Mouse (Mus musculus) forebrain, postnatal 0 days (tissue): Measurements from ENCODE around the gene Tsen15. TPM values are rescaled to one million over a fixed set of nuclear protein-coding genes. Genes with fewer than 3 reads are reported as not detected.
"Not testable (repeated sequence)": the region's sequence is repeated elsewhere in the genome, so short reads cannot be mapped to it uniquely, and the experiment has no call there.

Experiments used
- ATAC-seq: fragments of 200-750 bp; cut with Nextera tagmentation; 2 replicates; pipeline ENCODE4 v1.8.0; 2017; ENCODE audit warnings: mild to moderate bottlenecking, moderate library complexity
- DNase-seq: peaks from one replicate; pipeline ENCODE4 v3.0.0-alpha.2; 2015
- H3K27ac ChIP-seq: fragments of 300-500 bp; sonication (generic); 2 replicates; pipeline ENCODE4 v1.5.1; 2014; ENCODE audit warnings: low read depth, mild to moderate bottlenecking, antibody characterized with exemption, low read length, moderate library complexity, mixed read lengths
- H3K27me3 ChIP-seq: fragments of 300-500 bp; sonication (generic); 2 replicates; pipeline ENCODE4 v1.6.1; 2014; ENCODE audit warnings: mild to moderate bottlenecking, low read length, mixed read lengths; ENCODE audit not compliant: insufficient read depth
- H3K36me3 ChIP-seq: fragments of 300-500 bp; sonication (generic); 2 replicates; pipeline ENCODE4 v1.6.1; 2014; ENCODE audit warnings: mild to moderate bottlenecking, moderate library complexity; ENCODE audit not compliant: insufficient read depth
- H3K4me1 ChIP-seq: fragments of 300-500 bp; sonication (generic); 2 replicates; pipeline ENCODE4 v1.6.1; 2014; ENCODE audit warnings: antibody characterized with exemption; ENCODE audit not compliant: insufficient read depth
- H3K4me2 ChIP-seq: fragments of 300-500 bp; sonication (generic); 2 replicates; pipeline ENCODE4 v1.6.1; 2014; ENCODE audit warnings: low read depth, mild to moderate bottlenecking, moderate library complexity
- H3K4me3 ChIP-seq: fragments of 300-500 bp; sonication (generic); 2 replicates; pipeline ENCODE4 v1.5.1; 2014; ENCODE audit warnings: low read depth, low read length, mixed read lengths
- H3K9ac ChIP-seq: fragments of 300-500 bp; sonication (generic); 2 replicates; pipeline ENCODE4 v1.6.1; 2014; ENCODE audit warnings: mild to moderate bottlenecking
- H3K9me3 ChIP-seq: fragments of 300-500 bp; sonication (generic); 2 replicates; pipeline ENCODE4 v1.6.1; 2016; ENCODE audit warnings: low read length
- CTCF ChIP-seq: sonication (generic); IDR thresholded peaks from 2 replicates; pipeline ENCODE4 v1.5.1; 2016; ENCODE audit warnings: antibody characterized with exemption, control low read depth, low read depth
- WGBS: fragments of 180-500 bp; shearing (Covaris S2); extraction: QIAGEN DNeasy Blood & Tissue Kit; methylation state at CpG from one replicate; pipeline ENCODE4 v1.1.7; 2014; 5-methylcytosine and 5-hydroxymethylcytosine counted together
- polyA plus RNA-seq: library from polyadenylated mRNA; unstranded; fragments of >200 nt; fragmentation: Nextera tagmentation; extraction: Ambion mirVana; gene quantifications from 2 replicates; pipeline ENCODE4 v1.2.1, GENCODE M21; 2015
- total RNA-seq: library from RNA; depleted of rRNA; stranded (reverse); fragments of >200 nt; gene quantifications from 2 replicates; pipeline ENCODE4 v1.2.3, GENCODE M21; 2014

The Tsen15 gene
- total and polyA plus RNA-seq, 2 experiments from 2014 or later = 28.5 to 39.4 TPM

DNA sequence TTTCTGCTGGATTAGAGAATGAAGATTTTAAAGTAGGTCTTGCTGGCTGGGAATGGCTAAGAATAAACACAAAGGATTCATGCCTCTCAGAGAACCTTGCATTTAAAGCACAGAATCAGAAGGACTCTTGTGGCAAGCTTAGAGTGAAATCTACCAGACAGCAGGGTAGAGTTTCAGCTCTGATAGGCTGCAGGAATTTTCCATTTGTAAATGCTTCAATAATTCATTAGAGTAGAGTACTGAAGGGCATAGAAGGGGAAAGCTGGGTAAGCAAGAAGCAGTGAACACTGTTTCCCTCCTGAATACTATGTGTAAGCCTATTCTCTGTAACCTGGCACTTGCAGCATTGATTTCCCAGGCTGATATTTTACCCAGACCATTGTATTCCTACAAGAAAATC, 2.8 kb upstream of the Tsen15 start:
- H3K4me2 ChIP-seq = no peak overlapping the region
- H3K4me3 ChIP-seq = no peak overlapping the region
- no peaks in the 10 kb centered on the region for H3K27me3 ChIP-seq
- H3K4me1 ChIP-seq = no peaks in the 10 kb centered on the region
- no peaks in the 10 kb centered on the region for H3K9me3 ChIP-seq
- H3K9ac ChIP-seq = no peak overlapping the region
- no peaks in the 10 kb centered on the region for H3K36me3 ChIP-seq
- no peak overlapping the region for H3K27ac ChIP-seq
- ATAC-seq (no peak), DNase-seq (no peak)
- no peak for TF ChIP-seq CTCF

DNA sequence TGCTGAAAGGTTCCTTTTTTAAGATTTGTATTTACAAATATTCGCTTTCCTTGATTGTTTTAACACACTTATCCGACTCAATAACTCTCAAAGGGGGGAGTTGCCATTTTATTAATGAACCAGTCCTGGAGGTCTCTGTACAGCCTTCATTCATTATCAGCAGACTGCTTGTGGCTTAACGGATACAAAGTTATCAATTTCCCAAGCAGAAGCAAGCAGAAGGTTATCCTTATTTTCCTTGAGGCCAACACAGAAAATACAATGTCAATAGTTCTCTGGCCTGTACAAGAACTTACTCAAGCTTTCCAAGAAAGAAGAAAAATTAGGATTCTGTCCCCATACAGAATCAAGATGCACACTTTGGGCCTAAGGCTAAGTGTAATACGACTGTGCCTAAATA, 795 bp downstream of the Tsen15 start:
- H3K36me3 ChIP-seq, H3K27me3 ChIP-seq, H3K4me1 ChIP-seq, DNase-seq, ATAC-seq, H3K27ac ChIP-seq, H3K9me3 ChIP-seq: not testable (repeated sequence)
- WGBS = 13% methylated on average over 2 of the region's 4 CpGs
- H3K9ac ChIP-seq = peak overlapping the region; percentile 74
- H3K4me2 ChIP-seq = peak overlapping the region; percentile 72
- H3K4me3 ChIP-seq = peak overlapping the region; percentile 69

DNA sequence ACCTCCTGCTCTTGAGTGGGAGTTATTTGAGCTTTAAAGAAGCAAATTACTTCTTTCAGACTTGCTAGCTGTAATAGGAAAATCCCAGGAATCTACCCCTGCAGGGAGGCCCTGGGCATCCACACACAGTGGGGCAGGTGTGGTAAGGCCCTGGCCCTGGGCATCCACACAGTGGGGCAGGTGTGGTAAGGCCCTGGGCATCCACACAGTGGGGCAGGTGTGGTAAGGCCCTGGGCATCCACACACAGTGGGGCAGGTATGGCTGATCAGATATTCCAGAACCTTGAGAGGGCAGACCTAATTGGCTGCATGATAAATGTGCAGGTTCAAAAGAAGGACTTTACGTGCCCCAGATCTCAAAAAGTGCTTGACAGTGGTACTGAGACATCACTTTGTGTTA, 1.9 kb downstream of the Tsen15 start:
- 94% methylated on average over 1 of the region's 1 CpGs for WGBS
- H3K36me3 ChIP-seq = no peaks in the 10 kb centered on the region
- no peak for DNase-seq
- no peak for TF ChIP-seq CTCF
- H3K4me3 ChIP-seq = no peak overlapping the region
- no peak for ATAC-seq
- H3K27me3 ChIP-seq = no peaks in the 10 kb centered on the region
- no peak overlapping the region for H3K9ac ChIP-seq
- no peak overlapping the region for H3K4me2 ChIP-seq
- H3K4me1 ChIP-seq = no peaks in the 10 kb centered on the region
- H3K27ac ChIP-seq = no peak overlapping the region
- no peaks in the 10 kb centered on the region for H3K9me3 ChIP-seq

DNA sequence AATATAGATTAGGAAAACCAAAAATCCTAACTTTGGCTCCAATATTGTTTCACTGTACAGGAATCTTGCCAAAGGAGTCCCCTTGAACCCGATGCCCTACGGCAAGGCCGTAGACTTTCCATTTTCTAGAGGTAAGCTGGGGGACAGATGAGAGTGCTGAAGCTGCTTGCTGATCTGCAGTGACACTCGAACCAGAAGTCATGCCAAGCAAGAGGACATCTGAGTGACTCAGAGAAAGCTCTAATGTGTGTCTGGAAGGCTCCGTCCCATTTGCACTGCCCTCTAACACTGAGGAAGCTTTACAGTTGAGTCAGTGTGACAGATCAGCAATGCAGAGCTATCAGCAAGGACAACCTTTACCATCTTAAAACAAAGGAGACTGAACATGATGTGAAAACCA, 8.2 kb downstream of the Tsen15 start:
- Histone ChIP-seq H3K27me3 (no peaks in the 10 kb centered on the region), H3K36me3 (no peaks in the 10 kb centered on the region), H3K27ac (no peak overlapping the region), H3K4me1 (no peaks in the 10 kb centered on the region), H3K4me2 (no peak overlapping the region), H3K4me3 (no peak overlapping the region), H3K9ac (no peak overlapping the region), H3K9me3 (no peaks in the 10 kb centered on the region)
- no peak for ATAC-seq
- no peak for DNase-seq
- 96% methylated on average over 5 of the region's 5 CpGs for WGBS
- TF ChIP-seq CTCF = no peak

DNA sequence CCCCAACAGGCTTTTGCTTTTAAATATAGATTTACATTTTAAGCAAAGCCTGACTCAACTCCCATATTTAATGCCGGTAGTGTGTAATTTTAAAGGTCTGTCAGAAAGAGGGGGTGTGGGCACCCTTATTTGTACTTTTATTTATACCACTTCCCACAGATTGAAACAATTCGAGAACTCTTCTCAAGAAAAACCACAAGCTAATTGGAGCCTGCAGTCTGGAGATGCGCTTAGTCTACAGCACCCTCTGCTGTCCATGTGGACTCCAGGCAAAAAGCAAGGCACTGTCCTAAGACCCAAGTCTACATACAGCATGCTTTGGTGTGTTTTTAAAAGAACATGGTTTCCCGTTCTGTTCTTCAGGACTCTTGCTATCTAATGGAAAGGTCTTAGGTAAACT, 17.3 kb downstream of the Tsen15 start:
- H3K9me3 ChIP-seq = no peaks in the 10 kb centered on the region
- WGBS = 18% methylated on average over 4 of the region's 4 CpGs
- H3K27me3 ChIP-seq = no peaks in the 10 kb centered on the region
- no peaks in the 10 kb centered on the region for H3K4me1 ChIP-seq
- peak; percentile 95 for TF ChIP-seq CTCF
- no peak overlapping the region for H3K4me3 ChIP-seq
- no peak overlapping the region for H3K27ac ChIP-seq
- DNase-seq (peak; percentile 87), ATAC-seq (peak; percentile 91)
- H3K36me3 ChIP-seq = no peaks in the 10 kb centered on the region
- H3K9ac ChIP-seq = no peak overlapping the region
- H3K4me2 ChIP-seq = no peak overlapping the region

DNA sequence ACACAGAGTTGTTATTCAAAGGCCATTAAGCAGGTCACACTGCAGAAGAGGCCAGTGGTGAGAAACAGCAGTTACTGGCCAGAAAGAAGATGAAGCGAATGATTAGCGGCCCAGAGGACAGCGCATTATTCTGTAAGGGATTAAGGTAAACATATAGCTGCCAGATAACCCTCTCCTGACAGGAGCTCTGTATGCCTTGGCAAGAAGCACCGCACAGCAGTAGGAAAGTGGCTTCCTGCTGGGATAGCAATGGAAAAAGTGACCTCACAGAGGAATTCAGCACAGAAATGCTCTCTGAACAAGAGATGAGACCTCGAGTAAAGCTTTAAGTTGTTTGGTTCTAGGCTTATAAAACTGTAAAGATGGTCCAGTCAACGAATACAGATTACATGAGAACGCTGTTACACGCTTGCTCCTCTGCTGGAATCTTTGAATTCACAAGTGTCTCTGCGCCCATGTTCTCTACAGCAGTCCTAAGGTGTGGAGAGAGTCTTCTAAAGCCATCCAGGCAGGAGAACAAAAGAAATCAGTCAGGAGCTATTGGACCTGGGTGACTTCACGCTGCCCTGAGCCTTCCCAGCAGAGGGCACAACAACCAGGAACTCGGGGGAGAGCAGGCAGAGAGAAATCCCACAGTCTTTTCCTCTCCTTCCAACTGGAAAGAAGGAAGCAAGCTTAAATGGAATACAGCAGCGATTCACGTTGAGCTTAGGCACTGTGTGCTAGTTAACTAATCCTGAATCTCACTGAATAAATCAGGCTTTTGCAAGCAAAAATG, 18.0 kb downstream of the Tsen15 start:
- H3K9ac ChIP-seq = no peak overlapping the region
- H3K4me3 ChIP-seq = no peak overlapping the region
- ATAC-seq (peak; percentile 14; the same call in 1 of the 2 replicates), DNase-seq (no peak)
- H3K4me2 ChIP-seq = no peak overlapping the region
- no peaks in the 10 kb centered on the region for H3K4me1 ChIP-seq
- H3K27ac ChIP-seq = no peak overlapping the region
- WGBS = 54% methylated on average over 13 of the region's 13 CpGs
- H3K9me3 ChIP-seq = no peaks in the 10 kb centered on the region
- TF ChIP-seq CTCF = peak; percentile 37
- no peaks in the 10 kb centered on the region for H3K27me3 ChIP-seq
- no peaks in the 10 kb centered on the region for H3K36me3 ChIP-seq

DNA sequence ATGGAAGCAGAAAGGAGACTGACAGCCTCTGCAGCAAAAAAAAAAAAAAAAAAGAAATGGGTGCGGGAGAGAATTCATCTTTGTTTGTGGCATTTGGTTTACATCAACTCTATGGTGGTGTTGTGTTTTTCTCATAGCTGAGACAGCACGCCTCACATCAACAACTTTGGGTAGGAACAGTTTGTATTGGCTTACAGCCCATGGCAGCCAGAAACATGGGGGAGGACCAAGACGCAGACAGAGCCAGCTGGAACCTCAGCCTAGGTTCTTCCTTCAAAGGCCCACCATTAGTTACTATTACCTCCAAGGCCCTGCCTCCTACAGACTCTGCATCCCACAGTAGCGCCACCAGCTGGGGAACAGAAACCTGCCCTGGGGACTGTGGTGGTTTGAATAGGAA, 29.8 kb downstream of the Tsen15 start:
- DNase-seq (peak; percentile 8), ATAC-seq (no peak)
- H3K27ac ChIP-seq = no peak overlapping the region
- no peaks in the 10 kb centered on the region for H3K27me3 ChIP-seq
- H3K4me3 ChIP-seq = no peak overlapping the region
- H3K36me3 ChIP-seq = no peaks in the 10 kb centered on the region
- no peak overlapping the region for H3K9ac ChIP-seq
- no peak overlapping the region for H3K4me2 ChIP-seq
- H3K4me1 ChIP-seq = no peaks in the 10 kb centered on the region
- WGBS = 65% methylated on average over 4 of the region's 4 CpGs
- H3K9me3 ChIP-seq = no peaks in the 10 kb centered on the region
- TF ChIP-seq CTCF = no peak

DNA sequence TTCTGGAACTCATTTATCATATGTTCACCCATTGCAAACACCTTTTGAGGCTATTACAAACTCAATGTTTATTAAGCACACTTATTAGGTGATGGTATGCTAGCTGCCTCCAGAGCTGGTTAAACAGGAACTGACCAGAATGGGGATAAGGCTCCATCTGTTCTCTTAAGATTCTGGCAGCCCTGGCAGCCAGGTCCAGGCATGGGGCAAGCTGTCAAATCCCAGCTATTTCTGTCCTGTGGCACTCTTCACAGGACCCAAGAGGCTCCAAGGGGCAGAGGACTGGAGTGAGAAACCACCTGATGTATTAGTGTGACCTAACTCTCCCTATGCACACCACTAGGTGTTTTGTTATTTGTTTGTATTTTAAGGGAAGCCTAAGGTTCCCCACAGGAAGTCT, 38.5 kb downstream of the Tsen15 start:
- H3K36me3 ChIP-seq = no peaks in the 10 kb centered on the region
- no peak overlapping the region for H3K4me3 ChIP-seq
- H3K9me3 ChIP-seq = no peaks in the 10 kb centered on the region
- TF ChIP-seq CTCF = no peak
- no peak overlapping the region for H3K4me2 ChIP-seq
- no peaks in the 10 kb centered on the region for H3K27me3 ChIP-seq
- H3K9ac ChIP-seq = no peak overlapping the region
- ATAC-seq (no peak), DNase-seq (no peak)
- no peak overlapping the region for H3K27ac ChIP-seq
- no peaks in the 10 kb centered on the region for H3K4me1 ChIP-seq
